Mouse (Mus musculus) right cerebral cortex, postnatal 10 days (tissue): ENCODE measurements at regions not wholly inside any gene's neighbourhood (a gene's known extent, or its start where the extent isn't known, plus 50 kb on each side); places are given as distances from the start of the nearest gene placed in this dataset.

ENCODE experiments used
- DNase-seq, 2 experiments: peaks; one replicate each; pipeline ENCODE4 v3.0.0; 2021; ENCODE audit warnings: low spot score in 2 of 2

GRCm38 (mm10) chr15:11712481-11713274 is 194.4 kb downstream of the Npr3 start:
- peak; percentile 31 to 50 for DNase-seq

DNA sequence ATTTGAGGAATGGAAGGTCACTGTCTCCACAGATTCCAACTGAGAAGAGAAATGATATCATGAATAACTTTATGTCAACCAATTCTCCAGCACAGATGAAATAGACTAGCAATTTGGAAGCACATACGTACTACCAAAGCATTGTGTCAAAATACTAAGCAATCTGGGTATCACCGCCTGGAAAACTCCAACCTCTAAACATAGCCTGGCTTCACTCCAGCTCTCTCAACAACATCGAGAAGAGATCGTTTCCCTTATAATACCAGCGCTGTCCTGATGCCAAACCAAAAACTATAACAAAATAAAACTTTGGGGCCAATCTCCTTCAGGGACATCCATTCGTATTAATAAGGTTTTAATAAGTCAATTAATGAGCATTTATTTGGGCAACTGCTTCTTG is 205.8 kb downstream of the Npr3 start:
- peak; percentile 26 to 31 for DNase-seq

DNA sequence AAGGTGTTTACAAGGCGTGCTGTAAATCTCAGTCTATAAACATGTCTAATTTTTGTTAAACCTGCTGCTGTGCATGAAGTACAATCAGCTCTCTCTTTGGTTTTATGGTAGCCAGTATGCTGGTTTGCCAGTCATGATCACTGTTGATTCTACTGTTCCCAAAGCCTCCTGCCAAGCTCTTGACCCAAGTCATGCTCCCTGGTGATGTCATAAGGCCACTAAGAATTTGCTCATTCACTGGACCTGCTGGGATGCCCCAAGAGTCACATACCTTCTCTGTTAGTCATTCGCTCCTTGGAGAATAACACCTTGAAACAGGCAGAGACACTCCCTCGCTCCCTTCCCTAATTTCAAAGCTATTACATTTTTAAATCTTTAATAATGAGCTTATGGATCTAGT is 207.2 kb downstream of the Npr3 start:
- DNase-seq = no peak

DNA sequence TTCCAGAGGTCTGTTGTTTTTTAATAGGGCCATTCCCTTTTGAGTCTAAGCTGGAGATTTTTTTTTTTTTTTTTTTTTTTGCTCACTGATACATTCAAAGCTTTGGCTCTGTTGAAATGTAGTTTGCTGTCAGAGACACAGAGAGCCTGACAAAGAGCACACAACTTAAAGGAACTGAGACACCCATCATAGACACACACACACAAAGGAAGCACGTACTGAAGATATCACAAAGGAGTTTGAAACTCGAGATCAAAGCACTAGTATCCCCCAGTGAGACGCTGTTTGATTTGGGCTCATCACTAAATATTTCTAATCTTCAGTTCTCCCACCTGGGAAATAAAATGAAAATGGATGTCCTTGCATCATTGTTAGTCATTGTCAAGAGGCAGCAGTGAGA is 210.0 kb downstream of the Npr3 start:
- no peak for DNase-seq

- DNase-seq = no peak
Observed at GRCm38 (mm10) chr15:11693772-11694270, 213.3 kb downstream of the Npr3 start.

DNA sequence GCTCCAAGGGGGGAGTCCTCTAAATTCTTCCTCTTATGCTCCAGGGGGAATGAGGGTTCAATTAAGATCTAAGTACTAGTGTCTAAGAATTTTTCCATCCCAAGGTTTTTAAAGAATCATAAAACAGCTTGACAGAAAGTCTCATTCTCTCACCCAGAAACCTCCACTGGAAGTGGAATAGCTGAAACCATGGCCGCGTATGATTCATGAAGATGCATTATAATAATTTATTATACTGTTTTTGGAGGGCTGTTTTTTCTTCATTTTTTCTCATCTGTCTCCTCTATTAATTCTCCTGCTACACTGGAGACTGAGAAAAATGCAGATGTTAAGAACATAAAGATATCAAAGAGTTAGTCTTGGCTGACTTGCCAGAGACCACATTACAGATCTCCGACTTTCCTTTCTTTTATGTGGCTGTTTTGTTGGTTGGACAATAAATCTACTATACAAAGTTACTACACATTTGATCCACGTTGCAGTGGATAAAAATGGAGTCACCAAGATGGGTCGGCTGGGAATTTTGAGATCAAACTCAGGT is 242.2 kb downstream of the Npr3 start:
- no peak for DNase-seq

GRCm38 (mm10) chr15:11655168-11655567 is 251.9 kb downstream of the Npr3 start:
- DNase-seq = no peak

DNA sequence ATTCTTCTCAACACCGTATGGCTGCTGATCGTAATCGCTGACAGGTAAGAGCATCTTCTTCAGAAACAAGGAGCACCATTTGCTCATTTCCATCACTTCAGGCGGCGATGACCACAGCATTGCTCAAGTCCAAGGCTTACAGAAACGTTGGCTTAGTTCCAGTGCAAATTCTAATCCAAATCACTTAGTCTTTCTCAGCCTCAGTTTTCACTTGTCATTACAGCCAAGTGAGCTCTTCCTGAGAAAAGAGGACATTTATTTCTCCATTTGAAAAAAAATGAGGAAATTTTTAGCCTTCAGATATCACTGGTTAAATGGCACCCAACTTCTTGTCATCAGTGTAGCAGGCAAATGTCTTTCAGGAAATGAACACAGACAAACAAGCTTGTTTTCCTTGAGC is 246.8 kb upstream of the Tars start:
- DNase-seq = no peak

- no peak for DNase-seq
Observed at GRCm38 (mm10) chr15:11644779-11645178, 245.3 kb upstream of the Tars start.

DNA sequence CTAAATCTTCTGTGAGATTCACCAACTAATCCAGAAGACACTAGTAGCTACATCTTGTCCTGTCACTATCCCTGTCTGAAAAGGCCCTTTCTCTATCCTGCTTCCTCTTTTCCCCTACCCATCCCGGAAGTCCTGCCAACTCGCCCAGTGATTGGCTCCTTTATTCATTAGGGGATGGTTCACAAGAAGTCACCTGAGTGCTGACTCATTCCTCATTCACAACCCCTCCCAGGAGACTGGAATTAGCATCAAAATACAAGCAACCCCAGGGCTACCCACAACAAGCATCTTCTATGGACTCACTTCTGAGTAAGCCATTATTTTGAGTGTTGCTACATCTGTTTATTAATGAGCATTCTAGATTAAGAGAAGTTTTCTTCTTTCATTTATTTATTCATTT is 231.2 kb upstream of the Tars start:
- DNase-seq = no peak

GRCm38 (mm10) chr15:11626433-11626832 is 227.0 kb upstream of the Tars start:
- DNase-seq = peak in 1 of 2 experiments; percentile 49

GRCm38 (mm10) chr15:11612416-11612815 is 213.0 kb upstream of the Tars start:
- DNase-seq = no peak

GRCm38 (mm10) chr15:11610043-11610670 is 210.7 kb upstream of the Tars start:
- DNase-seq = no peak

GRCm38 (mm10) chr15:11607489-11607888 is 208.0 kb upstream of the Tars start:
- no peak for DNase-seq

DNA sequence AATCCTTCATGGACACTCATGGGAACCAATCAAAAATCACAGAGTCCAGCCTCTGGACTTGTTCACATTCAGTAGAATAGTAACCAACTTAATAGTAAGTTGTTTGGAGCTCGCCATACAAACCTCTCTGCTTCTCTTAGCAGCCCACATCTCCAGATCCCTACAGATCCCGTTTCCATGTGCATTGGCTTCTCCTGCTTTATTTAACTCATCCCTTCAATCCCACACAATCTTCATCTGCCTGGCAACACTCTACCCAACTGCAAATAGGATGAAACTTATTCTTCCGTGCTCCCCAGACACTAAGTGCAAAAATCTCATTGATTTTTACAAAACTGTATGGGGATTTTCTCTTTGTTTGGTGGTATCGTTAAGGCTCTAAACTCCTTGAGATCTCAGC is 206.2 kb upstream of the Tars start:
- peak in 1 of 2 experiments; percentile 28 for DNase-seq

- DNase-seq = no peak
Observed at GRCm38 (mm10) chr15:11597021-11597420, 197.6 kb upstream of the Tars start.

DNA sequence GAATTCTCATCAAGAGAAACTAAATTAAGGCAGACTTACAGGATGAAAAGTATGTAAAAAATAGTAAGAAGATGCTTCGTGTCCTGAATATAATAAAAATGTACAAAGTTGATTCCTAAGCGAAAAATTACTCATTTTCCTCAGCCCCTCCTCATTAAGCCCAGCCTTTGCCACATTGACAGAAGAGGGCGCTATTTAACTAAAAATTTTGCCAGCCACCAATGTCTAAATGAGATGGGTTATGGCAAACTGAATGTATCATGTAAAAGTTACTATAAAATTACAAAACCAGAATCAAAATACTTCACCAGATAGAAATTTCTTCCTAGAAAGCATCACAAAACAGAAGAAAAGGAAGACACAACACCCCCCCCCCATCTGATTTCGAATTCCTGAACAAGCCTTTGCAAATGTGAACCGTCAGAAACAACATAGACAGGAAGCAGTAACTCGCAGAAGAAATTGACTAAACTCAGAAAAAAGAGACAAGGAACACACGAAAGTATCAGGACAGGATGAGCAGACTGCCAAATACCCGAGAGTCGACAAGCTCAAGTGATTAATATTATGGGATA is 191.2 kb upstream of the Tars start:
- DNase-seq = peak; percentile 38 to 40

GRCm38 (mm10) chr15:11589795-11590194 is 190.3 kb upstream of the Tars start:
- no peak for DNase-seq

DNA sequence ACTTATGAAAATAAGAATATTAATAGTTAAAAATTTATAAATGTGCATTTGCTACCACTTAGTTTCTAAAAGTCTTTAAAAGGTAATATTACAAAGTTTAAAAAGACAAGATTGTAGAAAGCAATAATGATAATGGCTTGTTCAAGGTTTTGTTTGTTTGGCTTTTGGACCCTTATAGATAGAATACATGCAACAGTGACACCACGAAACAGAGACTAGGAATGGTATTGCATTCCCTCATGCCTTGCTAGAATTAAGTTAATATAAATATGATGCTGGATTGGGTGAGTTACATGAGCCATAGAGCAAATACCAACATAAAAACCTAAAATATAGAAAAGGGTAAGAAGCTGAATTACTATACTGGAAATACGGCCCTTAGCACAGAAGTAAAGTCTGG is 186.9 kb upstream of the Tars start:
- no peak for DNase-seq

GRCm38 (mm10) chr15:11584155-11584554 is 184.7 kb upstream of the Tars start:
- no peak for DNase-seq

GRCm38 (mm10) chr15:11578331-11578730 is 178.9 kb upstream of the Tars start:
- no peak for DNase-seq

DNA sequence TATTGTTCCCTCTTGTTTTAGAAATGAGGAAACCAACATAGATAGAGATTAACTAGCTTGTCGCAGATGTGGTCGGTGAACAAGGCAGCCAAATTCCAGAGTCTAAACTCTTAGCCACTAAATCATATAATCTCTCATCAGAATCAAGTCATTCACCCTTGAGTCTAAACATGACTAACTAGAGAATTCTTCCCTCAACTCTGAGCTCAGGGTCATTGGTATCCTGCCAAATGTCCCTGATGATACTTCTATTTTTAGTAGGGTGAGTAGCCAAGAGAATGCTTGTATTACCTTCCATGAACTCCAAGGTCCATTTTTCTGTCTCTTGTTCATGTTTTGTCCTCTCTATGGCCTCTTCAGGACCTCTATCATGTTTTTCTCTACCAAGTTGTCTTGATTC is 174.9 kb upstream of the Tars start:
- no peak for DNase-seq

DNA sequence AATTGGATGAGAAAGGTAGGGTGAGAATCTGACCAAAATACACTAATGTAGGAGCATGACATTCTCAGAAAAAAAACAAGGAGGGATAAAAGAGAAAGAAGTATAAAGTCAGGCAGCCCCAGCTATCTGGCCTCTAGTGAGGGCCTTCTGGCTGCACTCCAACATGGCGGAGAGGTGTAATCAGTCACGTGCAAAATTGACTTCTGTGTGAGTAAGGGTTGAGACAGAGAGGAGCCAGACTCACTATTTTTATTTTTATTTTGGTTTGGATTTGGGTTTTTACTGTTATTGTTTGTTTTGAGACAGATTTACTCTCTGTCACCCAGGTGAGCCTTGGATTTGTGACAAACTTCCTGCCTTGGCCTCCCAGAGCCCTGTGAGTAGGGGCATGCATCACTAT is 174.0 kb upstream of the Tars start:
- DNase-seq = no peak
